Mouse (Mus musculus): ENCODE data around the gene P2ry6. TPM values are rescaled to one million over a fixed set of nuclear protein-coding genes. Genes with fewer than 3 reads are reported as not detected.

The P2ry6 gene
- polyA plus RNA-seq, 1 experiment from 2014 or later: 4.3 TPM

DNA sequence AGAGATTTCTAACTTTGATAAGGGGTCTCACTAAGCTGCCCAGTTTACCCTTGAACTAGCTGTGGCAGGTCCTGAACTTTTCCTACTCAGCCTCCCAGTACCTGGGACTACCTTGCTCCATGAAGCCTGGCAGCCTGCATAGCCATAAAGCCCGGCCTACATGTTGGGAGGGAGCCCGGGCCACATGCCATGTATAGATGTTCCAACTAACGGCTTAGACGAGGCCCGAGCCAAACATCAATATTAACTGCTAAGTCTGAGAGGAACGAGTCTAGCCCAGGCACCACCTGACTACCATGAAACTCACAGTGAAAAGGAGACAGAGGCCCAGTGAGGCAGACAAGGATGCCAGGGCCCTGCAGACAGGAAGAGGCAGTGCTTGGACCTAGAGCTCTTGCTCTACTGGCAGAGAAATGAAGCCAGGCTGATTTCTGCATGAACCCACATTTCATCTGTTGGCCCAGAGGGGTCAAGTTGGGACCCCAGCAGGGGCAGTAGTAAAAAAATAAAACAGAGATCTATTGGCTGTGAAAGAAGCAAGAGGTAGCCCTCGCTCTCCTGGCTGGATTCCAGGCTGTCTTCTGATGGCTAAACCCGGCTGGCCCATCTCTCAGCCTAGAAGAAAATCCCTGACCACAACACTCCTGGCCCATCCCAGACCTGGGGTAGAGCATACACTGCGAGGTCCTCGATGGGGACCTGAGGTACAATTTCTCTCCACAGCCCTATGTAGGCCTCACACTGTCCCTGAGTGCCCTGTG, 68.2 kb downstream of the P2ry6 start:
- no peak overlapping the region for H3K4me3 ChIP-seq (ENCODE audit: control insufficient read depth in 1 of 2, insufficient read depth in 1 of 2, low read depth in 1 of 2, low read length in 2 of 2)
- no peaks in the 10 kb centered on the region for H3K9me3 ChIP-seq (ENCODE audit: control insufficient read depth, low read length)
- no peak overlapping the region for H3K4me2 ChIP-seq (ENCODE audit: low read length)
- no peak overlapping the region for H3K27ac ChIP-seq (replicated peaks in 1 of 2; ENCODE audit: control insufficient read depth in 1 of 2, insufficient read depth in 1 of 2, low read depth in 2 of 2, low read length in 2 of 2)
- peaks cover 13% of the 10 kb centered on the region; the same call in 1 of the 2 replicates for H3K36me3 ChIP-seq (ENCODE audit: control insufficient read depth, insufficient read depth, low read length)
- H3K27me3 ChIP-seq (ENCODE audit: control insufficient read depth, insufficient read depth, low read length): no peaks in the 10 kb centered on the region
- no peak for ATAC-seq (ENCODE audit: insufficient number of reproducible peaks, insufficient read depth, low FRiP score, low read depth)
- H3K4me1 ChIP-seq (ENCODE audit: control insufficient read depth in 2 of 2, insufficient read depth in 2 of 2, low read length in 2 of 2): peaks cover 20 to 42% of the 10 kb centered on the region in 2 experiments
- H3K9ac ChIP-seq (ENCODE audit: low read length): no peak overlapping the region
- WGBS: 95% methylated on average over 10 of the region's 10 CpGs

DNA sequence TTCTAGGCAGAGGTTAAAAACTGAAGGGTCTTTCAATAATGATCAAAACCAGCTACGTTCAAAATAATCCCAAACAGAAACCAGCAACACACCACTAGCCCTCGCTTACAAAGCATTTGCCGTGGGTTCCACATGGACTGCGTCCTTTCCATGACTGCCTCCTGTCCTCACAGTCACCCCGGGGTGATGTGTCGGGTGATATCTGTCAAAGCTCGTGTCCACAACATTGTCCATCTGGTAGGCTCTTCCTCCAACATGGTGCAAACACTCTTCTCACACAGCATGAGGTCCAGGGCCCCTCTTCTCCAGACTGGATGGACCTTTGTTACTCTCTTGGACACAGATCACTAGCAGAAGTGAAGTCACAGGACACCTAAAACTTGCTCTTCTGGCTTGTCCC, 69.4 kb downstream of the P2ry6 start:
- no peak for ATAC-seq (ENCODE audit: insufficient number of reproducible peaks, insufficient read depth, low FRiP score, low read depth)
- peaks cover 13% of the 10 kb centered on the region; the same call in 1 of the 2 replicates for H3K36me3 ChIP-seq (ENCODE audit: control insufficient read depth, insufficient read depth, low read length)
- no peak overlapping the region for H3K4me2 ChIP-seq (ENCODE audit: low read length)
- H3K4me3 ChIP-seq (ENCODE audit: control insufficient read depth in 1 of 2, insufficient read depth in 1 of 2, low read depth in 1 of 2, low read length in 2 of 2): no peak overlapping the region
- H3K4me1 ChIP-seq (ENCODE audit: control insufficient read depth in 2 of 2, insufficient read depth in 2 of 2, low read length in 2 of 2): peaks cover 10 to 30% of the 10 kb centered on the region in 2 experiments
- H3K27me3 ChIP-seq (ENCODE audit: control insufficient read depth, insufficient read depth, low read length): no peaks in the 10 kb centered on the region
- H3K9ac ChIP-seq (ENCODE audit: low read length): no peak overlapping the region
- 53% methylated on average over 7 of the region's 7 CpGs for WGBS
- no peak overlapping the region for H3K27ac ChIP-seq (replicated peaks in 1 of 2; ENCODE audit: control insufficient read depth in 1 of 2, insufficient read depth in 1 of 2, low read depth in 2 of 2, low read length in 2 of 2)
- no peaks in the 10 kb centered on the region for H3K9me3 ChIP-seq (ENCODE audit: control insufficient read depth, low read length)

DNA sequence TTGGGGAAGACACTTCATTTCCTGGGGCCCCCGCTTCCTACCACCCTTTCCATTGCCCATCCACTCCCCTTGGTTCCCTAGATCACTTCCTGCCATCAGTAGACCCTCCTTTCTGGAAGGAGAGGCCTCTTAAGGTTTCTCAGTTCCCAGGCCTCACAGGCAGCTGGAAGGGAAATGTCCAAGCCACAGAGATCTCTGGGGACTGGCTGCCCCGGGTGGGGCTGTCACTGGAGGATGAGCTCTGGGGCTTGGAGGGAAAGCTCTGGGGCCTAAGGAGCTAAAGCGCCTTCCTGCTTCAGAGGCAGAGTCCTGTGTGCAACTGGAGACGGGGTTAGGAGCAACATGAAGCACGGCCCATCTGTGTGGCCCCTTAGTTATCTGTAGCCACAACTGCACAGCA, 69.8 kb downstream of the P2ry6 start:
- peaks cover 6 to 26% of the 10 kb centered on the region in 2 experiments for H3K4me1 ChIP-seq (ENCODE audit: control insufficient read depth in 2 of 2, insufficient read depth in 2 of 2, low read length in 2 of 2)
- no peak overlapping the region for H3K4me3 ChIP-seq (ENCODE audit: control insufficient read depth in 1 of 2, insufficient read depth in 1 of 2, low read depth in 1 of 2, low read length in 2 of 2)
- H3K9ac ChIP-seq (ENCODE audit: low read length): no peak overlapping the region
- no peak for ATAC-seq (ENCODE audit: insufficient number of reproducible peaks, insufficient read depth, low FRiP score, low read depth)
- no peaks in the 10 kb centered on the region for H3K27me3 ChIP-seq (ENCODE audit: control insufficient read depth, insufficient read depth, low read length)
- H3K27ac ChIP-seq (replicated peaks in 1 of 2; ENCODE audit: control insufficient read depth in 1 of 2, insufficient read depth in 1 of 2, low read depth in 2 of 2, low read length in 2 of 2): no peak overlapping the region
- no peak overlapping the region for H3K4me2 ChIP-seq (ENCODE audit: low read length)
- 79% methylated on average over 5 of the region's 5 CpGs for WGBS
- peaks cover 12% of the 10 kb centered on the region; the same call in 1 of the 2 replicates for H3K36me3 ChIP-seq (ENCODE audit: control insufficient read depth, insufficient read depth, low read length)
- no peaks in the 10 kb centered on the region for H3K9me3 ChIP-seq (ENCODE audit: control insufficient read depth, low read length)

DNA sequence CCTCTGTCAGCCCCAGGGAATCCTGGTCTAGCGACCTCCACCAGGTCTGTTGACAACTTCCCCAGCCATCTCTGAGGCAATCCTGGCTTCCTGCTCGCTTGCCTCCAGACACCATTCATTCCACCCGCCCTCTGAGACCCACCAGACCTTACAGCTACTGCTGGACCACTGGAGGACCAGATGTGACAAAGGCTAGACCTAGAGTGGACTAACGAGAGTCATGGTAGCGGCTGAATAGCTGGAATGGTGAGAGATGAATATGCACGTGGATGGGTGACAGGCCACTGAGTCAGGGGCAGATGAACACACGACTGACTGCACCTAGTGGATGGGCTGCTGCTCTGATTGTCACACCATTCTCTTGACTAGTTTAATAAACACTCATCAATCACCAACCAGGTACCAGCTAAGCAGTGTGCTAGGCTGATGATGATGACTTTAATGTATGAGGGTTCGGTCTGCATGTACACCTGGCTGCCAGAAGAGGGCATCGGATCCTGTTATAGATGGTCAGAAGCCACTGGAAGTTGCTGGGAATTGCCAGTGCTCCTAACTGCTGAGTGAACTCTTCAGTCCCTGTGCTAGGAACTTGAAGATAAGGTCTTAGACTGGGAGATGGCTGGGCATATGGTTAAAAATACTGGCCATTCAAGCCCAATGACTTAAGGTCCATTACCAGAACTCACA, 71.9 kb downstream of the P2ry6 start:
- H3K9me3 ChIP-seq (ENCODE audit: control insufficient read depth, low read length): no peaks in the 10 kb centered on the region
- ATAC-seq (ENCODE audit: insufficient number of reproducible peaks, insufficient read depth, low FRiP score, low read depth): no peak
- H3K4me3 ChIP-seq (ENCODE audit: control insufficient read depth in 1 of 2, insufficient read depth in 1 of 2, low read depth in 1 of 2, low read length in 2 of 2): no peak overlapping the region
- no peaks in the 10 kb centered on the region for H3K27me3 ChIP-seq (ENCODE audit: control insufficient read depth, insufficient read depth, low read length)
- no peak overlapping the region for H3K27ac ChIP-seq (replicated peaks in 1 of 2; ENCODE audit: control insufficient read depth in 1 of 2, insufficient read depth in 1 of 2, low read depth in 2 of 2, low read length in 2 of 2)
- H3K9ac ChIP-seq (ENCODE audit: low read length): no peak overlapping the region
- 76% methylated on average over 9 of the region's 9 CpGs for WGBS
- H3K4me2 ChIP-seq (ENCODE audit: low read length): no peak overlapping the region
- H3K36me3 ChIP-seq (ENCODE audit: control insufficient read depth, insufficient read depth, low read length): peaks cover 12% of the 10 kb centered on the region; the same call in 1 of the 2 replicates
- peaks cover 0 to 9% of the 10 kb centered on the region in 2 experiments; a peak in 3 of 4 replicates for H3K4me1 ChIP-seq (ENCODE audit: control insufficient read depth in 2 of 2, insufficient read depth in 2 of 2, low read length in 2 of 2)

DNA sequence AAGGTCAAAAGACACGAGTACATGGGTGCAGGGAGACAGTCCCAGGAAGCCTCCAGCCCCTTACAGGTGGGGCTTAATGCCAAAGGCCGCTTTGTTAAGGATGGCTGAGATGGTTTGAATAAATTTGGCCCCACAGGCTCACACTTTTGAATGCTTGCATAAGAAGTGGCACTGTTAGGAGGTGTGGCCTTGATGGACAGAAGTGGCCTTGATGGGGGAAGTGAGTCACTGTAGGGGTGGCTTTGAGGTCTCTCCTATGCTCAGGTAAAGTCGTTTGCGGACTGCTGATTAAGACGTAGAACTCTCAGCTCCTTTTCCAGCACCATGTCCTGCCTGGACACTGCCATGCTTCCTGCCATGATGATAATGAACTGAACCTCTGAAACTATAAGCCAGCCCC, 76.6 kb downstream of the P2ry6 start:
- H3K4me3 ChIP-seq (ENCODE audit: control insufficient read depth in 1 of 2, insufficient read depth in 1 of 2, low read depth in 1 of 2, low read length in 2 of 2): no peak overlapping the region
- WGBS: 74% methylated on average over 5 of the region's 5 CpGs
- no peak for ATAC-seq (ENCODE audit: insufficient number of reproducible peaks, insufficient read depth, low FRiP score, low read depth)

DNA sequence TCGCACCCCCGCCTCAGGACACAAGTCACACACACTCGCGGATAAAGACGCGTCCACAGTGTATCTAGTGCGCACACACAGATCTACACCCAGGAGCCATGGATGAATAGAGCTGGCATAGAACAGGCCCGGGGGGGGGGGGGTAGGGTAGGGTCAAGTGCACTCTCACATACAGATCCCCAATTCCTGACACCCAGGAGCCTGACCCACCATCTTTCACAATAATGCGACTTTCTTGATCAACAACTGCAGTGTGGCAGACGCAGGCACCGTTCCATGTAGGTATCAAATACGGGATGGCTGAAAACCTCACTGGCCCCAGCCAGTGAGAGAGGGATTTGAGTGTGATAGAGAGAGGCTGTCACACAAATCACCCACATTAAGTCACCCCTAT, 79.6 kb downstream of the P2ry6 start:
- H3K9ac ChIP-seq (ENCODE audit: low read length): peak overlapping the region; percentile 78
- H3K4me1 ChIP-seq (ENCODE audit: control insufficient read depth in 2 of 2, insufficient read depth in 2 of 2, low read length in 2 of 2): peaks cover 21 to 30% of the 10 kb centered on the region in 2 experiments
- no peaks in the 10 kb centered on the region for H3K27me3 ChIP-seq (ENCODE audit: control insufficient read depth, insufficient read depth, low read length)
- H3K9me3 ChIP-seq (ENCODE audit: control insufficient read depth, low read length): no peaks in the 10 kb centered on the region
- peak overlapping the region; percentile 98 for H3K4me2 ChIP-seq (ENCODE audit: low read length)
- H3K4me3 ChIP-seq (ENCODE audit: control insufficient read depth in 1 of 2, insufficient read depth in 1 of 2, low read depth in 1 of 2, low read length in 2 of 2): peak overlapping the region; percentile 55 to 56
- no peak overlapping the region for H3K27ac ChIP-seq (replicated peaks in 1 of 2; ENCODE audit: control insufficient read depth in 1 of 2, insufficient read depth in 1 of 2, low read depth in 2 of 2, low read length in 2 of 2)
- H3K36me3 ChIP-seq (ENCODE audit: control insufficient read depth, insufficient read depth, low read length): peaks cover 13% of the 10 kb centered on the region
- no peak for ATAC-seq (ENCODE audit: insufficient number of reproducible peaks, insufficient read depth, low FRiP score, low read depth)
- 3% methylated on average over 12 of the region's 12 CpGs for WGBS

More for the DNA sequence above, 76.6 kb downstream of the P2ry6 start:
- 0 out of 2 replicates have a peak, but pooled peaks cover 7% of the 10 kb centered on the region for H3K36me3 ChIP-seq (ENCODE audit: control insufficient read depth, insufficient read depth, low read length)
- no peaks in the 10 kb centered on the region for H3K27me3 ChIP-seq (ENCODE audit: control insufficient read depth, insufficient read depth, low read length)
- H3K9ac ChIP-seq (ENCODE audit: low read length): no peak overlapping the region
- H3K9me3 ChIP-seq (ENCODE audit: control insufficient read depth, low read length): no peaks in the 10 kb centered on the region
- H3K4me1 ChIP-seq (ENCODE audit: control insufficient read depth in 2 of 2, insufficient read depth in 2 of 2, low read length in 2 of 2): peaks cover 19 to 28% of the 10 kb centered on the region in 2 experiments
- H3K4me2 ChIP-seq (ENCODE audit: low read length): no peak overlapping the region
- H3K27ac ChIP-seq (replicated peaks in 1 of 2; ENCODE audit: control insufficient read depth in 1 of 2, insufficient read depth in 1 of 2, low read depth in 2 of 2, low read length in 2 of 2): no peak overlapping the region

DNA sequence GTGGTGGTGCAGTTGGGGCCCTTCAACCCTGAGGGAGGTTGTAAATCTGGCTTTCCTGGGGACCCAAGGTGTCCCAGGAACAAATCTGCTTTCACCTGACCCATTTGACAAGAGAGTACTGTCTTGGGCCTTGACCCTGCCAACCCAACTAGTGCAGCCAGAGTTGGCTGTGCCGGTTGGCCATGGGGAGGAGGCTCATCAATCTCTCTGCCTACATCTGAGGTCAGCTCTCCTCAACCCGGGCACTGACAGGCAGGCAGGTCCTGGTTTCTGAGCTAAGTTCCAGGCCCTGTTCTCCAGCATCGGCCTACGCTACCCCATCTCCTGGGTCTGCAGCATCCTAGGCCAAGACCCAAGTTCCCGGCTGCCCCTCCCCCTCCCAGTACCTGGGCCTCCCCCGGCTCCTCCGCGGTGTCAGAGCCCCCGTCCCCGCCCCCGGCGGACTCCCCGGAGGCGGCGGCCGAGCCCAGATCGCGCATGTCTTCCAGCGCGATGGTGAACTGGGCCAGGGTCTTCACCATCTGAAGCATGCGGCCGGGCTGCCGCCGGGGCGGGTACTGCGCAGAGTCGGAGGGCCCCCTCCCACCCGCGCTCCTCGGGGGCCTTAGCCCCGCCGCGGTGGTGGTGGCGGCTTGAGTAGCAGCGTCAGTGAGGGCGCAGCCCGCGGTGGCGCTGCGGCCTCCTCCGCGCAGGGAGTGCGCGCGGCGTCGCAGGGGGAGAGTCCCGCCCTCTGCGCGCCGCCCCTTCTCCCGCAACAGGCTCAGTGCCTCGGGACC, 80.2 kb downstream of the P2ry6 start:
- peak overlapping the region; percentile 78 for H3K9ac ChIP-seq (ENCODE audit: low read length)
- peaks cover 19% of the 10 kb centered on the region for H3K36me3 ChIP-seq (ENCODE audit: control insufficient read depth, insufficient read depth, low read length)
- H3K27ac ChIP-seq (replicated peaks in 1 of 2; ENCODE audit: control insufficient read depth in 1 of 2, insufficient read depth in 1 of 2, low read depth in 2 of 2, low read length in 2 of 2): peak overlapping the region in 1 of 2 experiments; percentile 47; a peak in 2 of 4 replicates
- no peaks in the 10 kb centered on the region for H3K27me3 ChIP-seq (ENCODE audit: control insufficient read depth, insufficient read depth, low read length)
- WGBS: 6% methylated on average over 51 of the region's 53 CpGs
- peak overlapping the region; percentile 55 to 56 for H3K4me3 ChIP-seq (ENCODE audit: control insufficient read depth in 1 of 2, insufficient read depth in 1 of 2, low read depth in 1 of 2, low read length in 2 of 2)
- peak; percentile 25; the same call in 1 of the 2 replicates for ATAC-seq (ENCODE audit: insufficient number of reproducible peaks, insufficient read depth, low FRiP score, low read depth)
- H3K4me1 ChIP-seq (ENCODE audit: control insufficient read depth in 2 of 2, insufficient read depth in 2 of 2, low read length in 2 of 2): peaks cover 21 to 30% of the 10 kb centered on the region in 2 experiments
- peak overlapping the region; percentile 98 for H3K4me2 ChIP-seq (ENCODE audit: low read length)
- H3K9me3 ChIP-seq (ENCODE audit: control insufficient read depth, low read length): no peaks in the 10 kb centered on the region

Data from heart, embryonic 14.5 days (tissue).